Mouse (Mus musculus): ENCODE data around the gene Gm8764.
"Not testable (repeated sequence)": the region's sequence is repeated elsewhere in the genome, so short reads cannot be mapped to it uniquely, and the experiment has no call there.

DNA sequence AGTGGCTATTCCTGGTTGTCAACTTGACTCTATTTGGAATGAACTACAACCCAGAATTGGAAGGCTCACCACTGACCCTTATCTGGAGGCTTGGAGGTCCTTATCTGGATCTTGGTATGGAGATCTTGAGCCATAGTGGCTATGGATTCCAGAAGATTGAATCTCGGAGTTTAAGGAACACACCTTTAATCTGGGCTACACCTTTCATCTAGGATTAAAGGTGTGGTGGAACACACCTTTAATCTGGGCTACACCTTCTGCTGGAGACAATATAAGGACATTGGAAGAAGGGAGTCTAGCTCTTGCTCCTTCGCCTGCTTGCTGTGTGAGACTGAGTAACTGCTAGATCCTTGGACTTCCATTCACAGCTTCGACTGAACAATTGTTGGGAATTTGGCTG, 33.9 kb downstream of the Gm8764 start, which contains the start of gene Gm4340:
- TF ChIP-seq CTCF, EP300 (IDR thresholded peaks at IDR 0.05; ENCODE audit: low read depth): not testable (repeated sequence)
